Mouse (Mus musculus) embryonic fibroblast, embryonic 13.5 days (primary cell): Measurements from ENCODE around the gene Nhs.

Experiments used
- CTCF ChIP-seq: IDR thresholded peaks from 2 replicates; pipeline ENCODE4 v1.5.1; 2011; ENCODE audit warnings: mild to moderate bottlenecking, control low read depth, low read length, moderate library complexity, borderline replicate concordance; ENCODE audit not compliant: insufficient read depth
- POLR2A ChIP-seq: IDR thresholded peaks from 2 replicates; pipeline ENCODE4 v1.6.1; 2011; ENCODE audit warnings: low read depth, mild to moderate bottlenecking, control low read depth, low read length, moderate library complexity

DNA sequence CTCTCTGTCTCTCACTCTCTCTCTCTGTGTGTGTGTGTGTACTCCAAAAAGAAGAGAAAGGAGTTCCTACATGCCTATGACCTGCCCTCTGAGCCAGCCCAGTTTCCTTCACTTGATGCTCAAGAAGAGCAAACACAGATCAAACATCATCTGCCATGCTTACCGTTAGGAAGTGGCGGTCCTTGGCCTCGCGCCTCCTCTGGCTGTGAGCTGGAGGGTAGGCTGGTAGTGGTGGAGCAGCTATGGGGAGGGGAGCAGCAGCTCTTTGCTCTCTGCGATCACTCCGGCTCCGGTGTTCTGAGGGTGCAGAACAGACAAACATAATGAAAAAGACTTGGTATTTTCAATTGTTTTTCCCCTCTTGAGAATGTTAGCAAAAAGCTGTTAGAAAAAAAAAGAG is 288.2 kb downstream of the Nhs start:
- TF ChIP-seq CTCF (no peak), POLR2A (no peak)
